Mouse (Mus musculus): ENCODE data around the gene Rufy3. TPM values are rescaled to one million over a fixed set of nuclear protein-coding genes. Genes with fewer than 3 reads are reported as not detected.

The Rufy3 gene
- total RNA-seq, 2 experiments from 2014 or later, result 6.6 to 6.7 TPM

GRCm38 (mm10) chr5:88614129-88614528, 49.3 kb downstream of the Rufy3 start:
- no peak for DNase-seq
- intact Hi-C loops (cut with DNase I), result no loop called here

GRCm38 (mm10) chr5:88616988-88617387, 52.1 kb downstream of the Rufy3 start:
- no peak for DNase-seq
- intact Hi-C loops (cut with DNase I), result no loop called here

GRCm38 (mm10) chr5:88627545-88627944, 62.7 kb downstream of the Rufy3 start:
- no peak for DNase-seq
- intact Hi-C loops (cut with DNase I), result no loop called here

- intact Hi-C loops (cut with DNase I), result no loop called here
- no peak for DNase-seq
These were observed 64.3 kb downstream of the Rufy3 start for GRCm38 (mm10) chr5:88629125-88629524.

- intact Hi-C loops (cut with DNase I), result no loop called here
- DNase-seq, result no peak
These were observed 65.1 kb downstream of the Rufy3 start for GRCm38 (mm10) chr5:88629987-88630386.

- DNase-seq, result no peak
- intact Hi-C loops (cut with DNase I), result no loop called here
These were observed 66.0 kb downstream of the Rufy3 start for GRCm38 (mm10) chr5:88630883-88631282.

- DNase-seq, result no peak
- intact Hi-C loops (cut with DNase I), result no loop called here
These were observed 66.7 kb downstream of the Rufy3 start for GRCm38 (mm10) chr5:88631545-88631944.

GRCm38 (mm10) chr5:88632463-88632862, 67.6 kb downstream of the Rufy3 start:
- intact Hi-C loops (cut with DNase I), result no loop called here
- DNase-seq, result no peak

- no peak for DNase-seq
- intact Hi-C loops (cut with DNase I), result no loop called here
These were observed 69.2 kb downstream of the Rufy3 start for GRCm38 (mm10) chr5:88634076-88634475.

- intact Hi-C loops (cut with DNase I), result no loop called here
- no peak for DNase-seq
These were observed 77.9 kb downstream of the Rufy3 start for GRCm38 (mm10) chr5:88642786-88643185.

GRCm38 (mm10) chr5:88643491-88643890, 78.7 kb downstream of the Rufy3 start:
- intact Hi-C loops (cut with DNase I), result no loop called here
- peak; percentile 52 to 57 for DNase-seq

- intact Hi-C loops (cut with DNase I), result no loop called here
- no peak for DNase-seq
These were observed 80.1 kb downstream of the Rufy3 start for GRCm38 (mm10) chr5:88644901-88645300.

- no peak for DNase-seq
- intact Hi-C loops (cut with DNase I), result no loop called here
These were observed 80.6 kb downstream of the Rufy3 start for GRCm38 (mm10) chr5:88645405-88645804.

- DNase-seq, result no peak
These were observed 84.7 kb downstream of the Rufy3 start for GRCm38 (mm10) chr5:88649250-88650173.

GRCm38 (mm10) chr5:88652589-88652988, 87.7 kb downstream of the Rufy3 start:
- no peak for DNase-seq
- intact Hi-C loops (cut with DNase I), result no loop called here

More at GRCm38 (mm10) chr5:88649250-88650173, 84.7 kb downstream of the Rufy3 start:
- intact Hi-C loops (cut with DNase I), result no loop called here

- intact Hi-C loops (cut with DNase I), result no loop called here
- DNase-seq, result no peak
These were observed 93.0 kb downstream of the Rufy3 start for GRCm38 (mm10) chr5:88657868-88658267.

- intact Hi-C loops (cut with DNase I), result no loop called here
- no peak for DNase-seq
These were observed 98.3 kb downstream of the Rufy3 start for GRCm38 (mm10) chr5:88663151-88663550.

- no peak for DNase-seq
- intact Hi-C loops (cut with DNase I), result no loop called here
These were observed 99.0 kb downstream of the Rufy3 start for GRCm38 (mm10) chr5:88663875-88664274.

GRCm38 (mm10) chr5:88674703-88675442, 110.0 kb downstream of the Rufy3 start:
- peak in 1 of 2 experiments; percentile 7 for DNase-seq
- intact Hi-C loops (cut with DNase I), result loop anchor here (5.0 kb wide), 2 partner anchors 47 to 113 kb away; partner anchors contain the start of gene Mob1b

GRCm38 (mm10) chr5:88675443-88676387, 110.9 kb downstream of the Rufy3 start, which contains the start of gene Grsf1:
Gene Grsf1 (minus strand): TSS chr5:88676171.
- intact Hi-C loops (cut with DNase I), result loop anchor here (5.0 kb wide), 2 partner anchors 47 to 113 kb away; partner anchors contain the start of gene Mob1b
- DNase-seq, result peak; percentile 79 to 84

Measured in gastrocnemius, postnatal 36 days (tissue).